Mouse (Mus musculus): ENCODE results near the gene Vsig2.

DNA sequence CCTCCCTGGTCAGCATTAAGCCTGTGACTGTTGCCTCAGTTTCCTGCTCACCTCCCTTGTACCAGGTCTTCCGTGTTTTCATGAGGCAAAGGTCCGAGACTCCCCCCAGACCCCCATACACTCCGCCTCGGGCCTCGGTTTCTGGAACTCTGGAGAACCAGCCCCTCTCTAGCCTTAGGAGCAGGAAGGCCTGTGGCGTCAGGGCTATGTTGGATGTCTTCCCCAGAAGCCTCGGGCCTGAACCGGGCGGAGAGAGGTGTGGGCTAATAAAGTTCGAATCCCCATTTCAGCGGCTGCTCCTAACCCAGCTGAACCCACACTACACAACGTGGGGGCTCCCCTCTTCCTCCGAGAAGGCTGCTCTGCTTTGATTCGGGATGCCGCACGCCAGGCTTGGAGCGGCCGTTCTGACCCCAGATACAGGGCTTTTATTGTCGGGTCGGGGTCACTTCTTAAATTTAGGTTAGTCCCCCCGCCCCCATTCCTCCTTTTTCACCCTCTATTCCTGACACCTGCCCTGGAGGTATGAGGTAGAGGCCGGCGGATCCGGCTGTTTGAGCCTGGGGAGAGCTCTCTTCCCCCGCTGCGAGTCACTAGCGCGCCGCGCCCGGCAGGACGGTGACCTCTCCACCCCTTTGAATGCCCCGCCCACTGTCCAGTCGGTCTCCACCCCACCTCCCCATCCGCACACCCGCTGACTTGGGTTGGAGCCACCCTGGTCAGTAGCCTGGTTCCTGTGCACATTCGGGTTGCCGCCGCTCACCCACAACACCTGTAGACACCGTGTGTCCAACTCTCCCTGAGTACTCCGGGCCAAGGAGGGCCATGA lies 11.4 kb upstream of the Vsig2 start, which contains the start of gene Esam:
- no peak for TF ChIP-seq GATA1 (IDR thresholded peaks at IDR 0.05; ENCODE audit: borderline replicate concordance, low read length)
- TF ChIP-seq FLI1 (IDR thresholded peaks at IDR 0.05; ENCODE audit: low read length): no peak

All from megakaryocyte, embryonic 14.5 days (primary cell).